Mouse (Mus musculus) liver, embryonic 14.5 days (tissue): ENCODE data around the gene Inpp4b. TPM values are rescaled to one million over a fixed set of nuclear protein-coding genes. Genes with fewer than 3 reads are reported as not detected.

ENCODE experiments used
- ATAC-seq: fragments of 200-750 bp; cut with Nextera tagmentation; 2 replicates; pipeline ENCODE4 v1.8.0; 2017; ENCODE audit warnings: moderate number of reproducible peaks, mild to moderate bottlenecking, moderate library complexity; ENCODE audit not compliant: insufficient read depth
- DNase-seq, 3 experiments: peaks; one replicate each; pipeline ENCODE4 v3.0.0-alpha.2; 2012 to 2013; ENCODE audit warnings: low read depth in 3 of 3, low spot score in 3 of 3
- H3K27ac ChIP-seq: fragments of 300-500 bp; sonication (generic); 2 replicates; pipeline ENCODE4 v1.5.1; 2014; ENCODE audit warnings: moderate library complexity, mild to moderate bottlenecking, control low read depth, inconsistent platforms
- H3K27me3 ChIP-seq: fragments of 300-500 bp; sonication (generic); 2 replicates; pipeline ENCODE4 v1.6.1; 2014; ENCODE audit warnings: mild to moderate bottlenecking, low read length, moderate library complexity; ENCODE audit not compliant: control insufficient read depth, insufficient read depth
- H3K36me3 ChIP-seq: fragments of 300-500 bp; sonication (generic); replicated peaks from 2 replicates; pipeline ENCODE4 v1.6.1; 2014; ENCODE audit warnings: low read depth; ENCODE audit not compliant: control insufficient read depth, insufficient read depth
- H3K4me1 ChIP-seq, 2 experiments: fragments of 200-500 bp in 1 of 2; fragments of 300-500 bp in 1 of 2; sonication (generic) in 1 of 2; replicated peaks; 2 replicates each; pipeline ENCODE4 v1.6.1; 2012 to 2014; ENCODE audit warnings: antibody characterized with exemption in 1 of 2, inconsistent platforms in 1 of 2, low read length in 1 of 2; ENCODE audit not compliant: control insufficient read depth in 2 of 2, insufficient read depth in 2 of 2
- H3K4me2 ChIP-seq: fragments of 300-500 bp; sonication (generic); 2 replicates; pipeline ENCODE4 v1.6.1; 2014; ENCODE audit warnings: low read depth, mild to moderate bottlenecking, control low read depth, moderate library complexity
- H3K4me3 ChIP-seq, 2 experiments: fragments of 200-500 bp in 1 of 2; fragments of 300-500 bp in 1 of 2; sonication (generic) in 1 of 2; 2 replicates each; pipeline ENCODE4 v1.5.1; 2012 to 2014; ENCODE audit warnings: low read depth in 2 of 2, low read length in 2 of 2, mild to moderate bottlenecking in 2 of 2, control low read depth in 1 of 2, inconsistent platforms in 1 of 2, moderate library complexity in 1 of 2; ENCODE audit not compliant: insufficient read depth in 1 of 2
- H3K9ac ChIP-seq: fragments of 300-500 bp; sonication (generic); replicated peaks from 2 replicates; pipeline ENCODE4 v1.6.1; 2014; ENCODE audit warnings: mild to moderate bottlenecking, control low read depth, moderate library complexity
- H3K9me3 ChIP-seq: fragments of 300-500 bp; sonication (generic); 2 replicates; pipeline ENCODE4 v1.6.1; 2016; ENCODE audit warnings: low read length, mixed read lengths; ENCODE audit not compliant: control insufficient read depth
- CTCF ChIP-seq: IDR thresholded peaks from 2 replicates; pipeline ENCODE4 v1.5.1; 2016; ENCODE audit warnings: antibody characterized with exemption, low read depth, control low read depth
- EP300 ChIP-seq: IDR thresholded peaks from 2 replicates; pipeline ENCODE4 v1.6.1; 2016; ENCODE audit warnings: antibody characterized with exemption, low read depth
- WGBS: fragments of 180-500 bp; shearing (Covaris S2); extraction: QIAGEN DNeasy Blood & Tissue Kit; methylation state at CpG from one replicate; pipeline ENCODE4 v1.1.7; 2014; ENCODE audit not compliant: insufficient replicate concordance; 5-methylcytosine and 5-hydroxymethylcytosine counted together
- polyA plus RNA-seq, 2 experiments: library from polyadenylated mRNA; depleted of rRNA in 1 of 2; stranded (reverse) in 1 of 2; unstranded in 1 of 2; fragments of >200 nt; fragmentation: Nextera tagmentation in 1 of 2; extraction: Ambion mirVana in 1 of 2; gene quantifications; 2 replicates each; pipeline versions ENCODE4 v1.2.1 to v1.2.3; 2012 to 2014

Gene Inpp4b
- polyA plus RNA-seq, 2 experiments, result 0.25 to 1.8 TPM

DNA sequence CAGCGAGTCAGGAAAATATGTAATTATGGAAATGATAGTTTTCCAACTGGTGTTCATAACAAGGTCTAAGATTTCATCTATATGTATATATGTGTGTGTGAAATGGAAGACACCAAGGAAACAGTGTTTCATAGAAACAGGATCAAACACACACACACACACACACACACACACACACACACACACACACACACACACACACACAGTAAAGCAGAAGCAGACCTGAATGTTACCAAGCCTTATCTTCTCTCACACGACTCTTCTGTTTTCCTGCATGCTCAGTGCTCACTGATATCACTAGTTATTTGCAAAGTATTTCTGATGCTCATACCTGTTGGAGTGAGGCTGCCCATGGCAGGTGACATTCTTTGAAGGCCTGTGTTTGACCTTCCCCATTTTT, 159.9 kb downstream of the Inpp4b start:
- no peaks in the 10 kb centered on the region for H3K4me1 ChIP-seq
- no peaks in the 10 kb centered on the region for H3K9me3 ChIP-seq

DNA sequence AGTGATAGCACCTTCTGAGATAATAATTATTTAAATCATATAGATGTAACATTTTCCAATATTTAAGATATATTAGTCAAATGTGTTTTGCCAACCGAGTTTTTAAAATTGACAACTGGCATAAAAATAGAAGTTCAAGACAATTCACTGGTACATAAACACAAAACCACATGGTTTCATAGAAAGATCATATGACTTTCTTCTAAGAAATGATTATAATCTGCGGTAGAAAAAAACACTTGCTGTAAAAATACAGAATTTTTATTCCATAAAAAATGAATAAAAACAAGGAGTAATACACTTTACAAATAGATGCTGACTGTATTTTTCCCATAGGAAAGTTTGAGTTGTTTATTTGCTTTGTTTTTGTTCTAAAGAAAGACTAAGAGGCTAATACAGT, 160.6 kb downstream of the Inpp4b start:
- Histone ChIP-seq H3K27ac (no peak overlapping the region), H3K9me3 (no peaks in the 10 kb centered on the region), H3K4me2 (no peak overlapping the region), H3K27me3 (no peaks in the 10 kb centered on the region), H3K9ac (no peak overlapping the region), H3K4me1 (no peaks in the 10 kb centered on the region), H3K4me3 (no peak overlapping the region), H3K36me3 (no peaks in the 10 kb centered on the region)
- 56% methylated on average over 2 of the region's 2 CpGs for WGBS
- DNase-seq, result no peak
- TF ChIP-seq CTCF, result no peak
- TF ChIP-seq EP300, result no peak
- no peak for ATAC-seq

More for the DNA sequence above, 159.9 kb downstream of the Inpp4b start:
- Histone ChIP-seq H3K4me2 (no peak overlapping the region), H3K27me3 (no peaks in the 10 kb centered on the region), H3K4me3 (no peak overlapping the region), H3K36me3 (no peaks in the 10 kb centered on the region), H3K27ac (no peak overlapping the region), H3K9ac (no peak overlapping the region)
- 39% methylated on average over 2 of the region's 2 CpGs for WGBS
- ATAC-seq (no peak), DNase-seq (no peak)
- TF ChIP-seq CTCF (no peak), EP300 (no peak)

DNA sequence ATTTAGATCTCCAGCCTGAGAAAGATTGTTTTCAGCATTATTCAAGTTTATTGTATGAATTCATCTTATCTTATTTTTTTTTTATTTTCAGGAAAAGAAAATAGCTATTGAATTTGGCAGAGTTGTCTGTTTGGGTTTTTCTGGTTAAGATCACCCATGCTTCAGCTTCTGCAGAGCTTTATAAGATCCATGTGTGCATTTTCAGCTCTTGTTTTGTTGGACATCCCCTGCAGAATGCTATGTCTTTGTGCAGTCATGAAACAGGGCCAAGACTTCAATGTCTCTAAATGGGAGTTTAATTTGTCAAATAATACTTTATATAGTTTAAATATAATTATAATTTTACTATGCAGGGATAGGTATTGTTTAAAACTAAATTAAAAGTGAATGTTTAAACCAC, 170.5 kb downstream of the Inpp4b start:
- Histone ChIP-seq H3K9me3 (no peaks in the 10 kb centered on the region), H3K27me3 (no peaks in the 10 kb centered on the region), H3K9ac (no peak overlapping the region), H3K4me1 (no peaks in the 10 kb centered on the region), H3K4me2 (no peak overlapping the region), H3K4me3 (no peak overlapping the region), H3K27ac (no peak overlapping the region), H3K36me3 (no peaks in the 10 kb centered on the region)
- TF ChIP-seq EP300 (no peak), CTCF (no peak)
- ATAC-seq (no peak), DNase-seq (no peak)

DNA sequence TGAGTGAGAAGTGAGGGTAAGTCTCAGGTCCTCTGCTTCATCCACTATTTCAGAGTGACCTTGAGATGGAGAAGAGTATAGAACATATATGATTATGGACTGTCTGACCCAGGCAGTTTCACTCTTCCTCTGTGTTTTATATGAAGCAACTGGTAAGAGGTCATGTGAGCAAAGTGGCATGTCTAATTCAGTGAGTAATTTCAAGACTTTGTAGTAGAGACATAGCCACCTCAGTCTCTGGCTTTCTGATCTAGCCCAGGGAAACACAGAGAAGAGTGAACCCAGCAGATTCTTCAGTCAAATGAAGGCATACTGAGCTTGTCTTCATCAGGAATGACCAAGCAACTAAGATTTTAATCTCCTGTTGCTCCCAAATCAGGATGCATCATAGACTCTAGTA, 172.1 kb downstream of the Inpp4b start:
- H3K36me3 ChIP-seq, result no peaks in the 10 kb centered on the region
- H3K27ac ChIP-seq, result no peak overlapping the region
- H3K4me3 ChIP-seq, result no peak overlapping the region
- no peaks in the 10 kb centered on the region for H3K27me3 ChIP-seq
- ATAC-seq (no peak), DNase-seq (no peak)
- TF ChIP-seq EP300, result no peak
- no peak for TF ChIP-seq CTCF
- no peak overlapping the region for H3K4me2 ChIP-seq
- no peak overlapping the region for H3K9ac ChIP-seq
- no peaks in the 10 kb centered on the region for H3K4me1 ChIP-seq
- no peaks in the 10 kb centered on the region for H3K9me3 ChIP-seq

DNA sequence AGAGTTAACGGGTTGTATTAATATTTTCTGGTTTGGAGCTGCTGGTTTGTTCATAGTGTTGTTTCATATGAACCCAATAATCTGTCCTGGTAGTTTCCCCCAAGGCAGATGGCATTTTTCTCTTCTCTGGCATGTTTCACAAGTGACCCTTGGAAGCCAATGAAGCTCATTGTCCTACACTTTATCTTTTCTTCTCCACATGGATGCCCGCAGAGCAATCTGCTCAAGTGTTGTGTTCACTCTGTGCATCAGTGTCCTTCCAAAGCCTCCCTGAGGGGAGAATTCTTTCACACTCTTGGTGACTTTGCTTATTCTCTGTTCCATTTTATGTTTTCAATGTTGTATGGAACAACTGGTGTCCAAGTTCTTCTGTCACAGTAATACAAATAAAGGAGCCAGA, 179.7 kb downstream of the Inpp4b start:
- no peak for TF ChIP-seq EP300
- no peak for TF ChIP-seq CTCF
- DNase-seq (no peak), ATAC-seq (no peak)
- Histone ChIP-seq H3K4me1 (no peaks in the 10 kb centered on the region), H3K36me3 (no peaks in the 10 kb centered on the region), H3K27ac (no peak overlapping the region), H3K9me3 (no peaks in the 10 kb centered on the region), H3K4me2 (no peak overlapping the region), H3K9ac (no peak overlapping the region), H3K27me3 (no peaks in the 10 kb centered on the region), H3K4me3 (no peak overlapping the region)
- WGBS, result 69% methylated on average over 2 of the region's 2 CpGs

DNA sequence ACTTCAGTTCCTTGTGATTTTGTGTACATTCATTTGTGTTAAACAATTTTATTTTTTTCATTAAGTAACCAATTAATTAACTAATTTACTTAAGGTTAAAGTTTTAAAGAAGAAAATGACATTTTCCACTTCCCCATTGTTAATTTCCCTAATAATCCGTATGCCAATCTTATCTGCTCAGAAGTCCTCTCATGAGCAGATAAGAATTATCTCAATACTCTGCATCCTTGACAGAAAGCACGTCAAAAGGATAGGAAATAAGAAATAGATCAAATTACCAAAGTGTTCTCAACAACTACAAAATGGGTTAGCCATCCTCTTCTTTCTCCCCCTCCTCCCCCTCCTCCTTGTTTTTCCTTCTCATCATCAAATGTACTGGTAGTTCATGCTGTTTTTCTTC, 182.2 kb downstream of the Inpp4b start:
- no peaks in the 10 kb centered on the region for H3K27me3 ChIP-seq
- H3K27ac ChIP-seq, result no peak overlapping the region
- no peak overlapping the region for H3K4me3 ChIP-seq
- no peaks in the 10 kb centered on the region for H3K4me1 ChIP-seq
- DNase-seq, result no peak
- WGBS, result 10% methylated on average over 2 of the region's 2 CpGs
- H3K4me2 ChIP-seq, result no peak overlapping the region
- no peak for ATAC-seq
- H3K9me3 ChIP-seq, result no peaks in the 10 kb centered on the region
- no peak overlapping the region for H3K9ac ChIP-seq
- H3K36me3 ChIP-seq, result no peaks in the 10 kb centered on the region
- no peak for TF ChIP-seq EP300
- TF ChIP-seq CTCF, result no peak
